Mouse (Mus musculus) layer of hippocampus, postnatal 36 days (tissue): ENCODE measurements around the gene Gm21860. TPM values are rescaled to one million over a fixed set of nuclear protein-coding genes. Genes with fewer than 3 reads are reported as not detected.
A peak's percentile ranks its signal among the peaks of the same experiment; 100 is the strongest.
"Not testable (repeated sequence)": the region's sequence is repeated elsewhere in the genome, so short reads cannot be mapped to it uniquely, and the experiment has no call there.

ENCODE experiments used
- DNase-seq, 2 experiments: peaks; one replicate each; pipeline ENCODE4 v3.0.0; 2022
- total RNA-seq, 2 experiments: library from RNA; stranded (reverse); gene quantifications; 2 replicates each; pipeline ENCODE4 v1.2.3; 2021

Gene Gm21860
- total RNA-seq, 2 experiments from 2014 or later, result not detected

DNA sequence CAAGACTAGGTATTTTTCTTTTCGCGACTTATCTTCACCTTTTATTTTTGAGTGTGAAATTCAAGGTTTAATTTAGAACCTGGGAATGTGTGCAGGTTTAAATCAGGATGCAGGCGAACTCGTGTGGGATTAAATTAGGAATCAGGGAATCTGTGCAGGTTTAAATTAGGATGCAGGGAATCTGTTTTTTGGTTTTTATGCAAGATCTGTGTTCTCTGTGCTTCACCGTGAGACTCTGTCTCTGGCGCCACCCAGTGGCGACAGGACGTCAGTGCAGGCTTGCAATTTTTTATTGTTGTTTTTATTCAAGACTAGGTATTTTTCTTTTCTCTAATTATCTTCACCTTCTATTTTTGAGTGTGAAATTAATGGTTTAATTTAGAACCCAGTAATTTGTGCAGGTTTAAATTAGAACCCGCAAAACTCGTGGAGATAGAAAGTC lies 22.5 kb downstream of the Gm21860 start:
- DNase-seq, result not testable (repeated sequence)

- not testable (repeated sequence) for DNase-seq
Measured at GRCm38 (mm10) chrY:90731593-90731955, 23.0 kb downstream of the Gm21860 start.

GRCm38 (mm10) chrY:90730908-90731592 lies 23.6 kb downstream of the Gm21860 start:
- DNase-seq, result not testable (repeated sequence)

GRCm38 (mm10) chrY:90729816-90730303 lies 24.8 kb downstream of the Gm21860 start:
- not testable (repeated sequence) for DNase-seq

GRCm38 (mm10) chrY:90728905-90729256 lies 25.7 kb downstream of the Gm21860 start:
- DNase-seq, result not testable (repeated sequence)

DNA sequence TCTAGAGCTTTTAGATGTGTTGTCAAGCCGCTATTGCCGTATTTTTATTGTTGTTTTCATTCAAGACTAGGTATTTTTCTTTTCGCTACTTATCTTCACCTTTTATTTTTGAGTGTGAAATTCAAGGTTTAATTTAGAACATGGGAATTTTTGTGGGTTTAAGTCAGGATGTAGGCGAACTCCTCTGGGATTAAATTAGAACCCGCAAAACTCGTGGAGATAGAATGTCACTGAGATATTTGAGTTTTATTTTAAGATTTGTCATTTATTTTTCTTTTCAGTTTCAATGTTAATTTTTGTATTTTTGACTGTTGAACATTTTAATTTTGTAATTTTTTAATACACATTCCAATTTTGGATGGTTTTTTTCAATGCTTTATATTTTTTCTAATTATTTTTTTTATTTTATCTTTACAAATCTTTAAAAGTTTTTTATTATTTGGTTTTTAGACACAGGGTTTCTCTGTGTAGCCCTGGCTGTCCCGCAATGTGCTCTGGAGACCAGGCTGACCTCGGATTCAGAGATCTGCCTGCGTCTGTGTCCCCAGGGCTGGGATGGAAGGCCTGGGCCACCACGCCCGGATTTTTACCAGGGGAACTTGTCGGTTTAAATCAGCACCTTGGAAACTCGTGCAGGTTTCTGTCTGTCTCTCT lies 26.2 kb downstream of the Gm21860 start:
- not testable (repeated sequence) for DNase-seq

- not testable (repeated sequence) for DNase-seq
Measured at GRCm38 (mm10) chrY:90727121-90727908, 27.3 kb downstream of the Gm21860 start.

DNA sequence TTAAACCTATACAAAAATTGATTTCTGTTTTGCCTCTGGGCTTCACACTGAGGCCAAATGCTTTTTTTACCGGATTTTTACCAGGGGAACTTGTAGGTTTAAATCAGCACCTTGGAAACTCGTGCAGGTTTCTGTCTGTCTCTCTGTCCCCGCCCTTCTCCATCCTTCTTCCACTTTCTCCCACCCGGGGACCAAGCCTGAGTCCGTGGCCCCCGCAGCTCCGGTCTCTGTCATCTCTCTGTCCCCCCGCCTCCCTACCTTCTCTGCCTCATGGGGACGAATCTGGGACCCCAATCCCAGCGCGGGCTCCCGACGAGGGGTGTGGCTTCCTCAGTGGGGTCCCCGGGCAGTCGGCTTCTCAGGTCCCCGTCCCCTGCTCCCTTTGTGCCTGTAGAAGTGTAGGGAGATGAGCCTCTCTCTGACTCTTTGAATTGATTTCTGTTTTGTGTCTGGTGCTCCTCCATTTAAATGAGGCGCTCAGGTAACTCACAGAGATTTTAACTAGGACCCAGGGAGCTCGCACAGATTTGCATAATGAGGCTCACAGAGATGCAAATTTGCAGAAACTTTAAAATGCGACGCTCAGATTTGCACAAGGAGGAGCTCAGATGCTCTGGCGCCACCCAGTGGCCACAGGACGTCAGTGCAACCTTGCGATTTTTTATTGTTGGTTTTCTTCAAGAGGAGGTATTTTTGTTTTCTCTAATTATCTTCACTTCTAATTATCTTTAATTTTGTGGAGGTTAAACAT lies 28.7 kb downstream of the Gm21860 start:
- DNase-seq, result not testable (repeated sequence)

DNA sequence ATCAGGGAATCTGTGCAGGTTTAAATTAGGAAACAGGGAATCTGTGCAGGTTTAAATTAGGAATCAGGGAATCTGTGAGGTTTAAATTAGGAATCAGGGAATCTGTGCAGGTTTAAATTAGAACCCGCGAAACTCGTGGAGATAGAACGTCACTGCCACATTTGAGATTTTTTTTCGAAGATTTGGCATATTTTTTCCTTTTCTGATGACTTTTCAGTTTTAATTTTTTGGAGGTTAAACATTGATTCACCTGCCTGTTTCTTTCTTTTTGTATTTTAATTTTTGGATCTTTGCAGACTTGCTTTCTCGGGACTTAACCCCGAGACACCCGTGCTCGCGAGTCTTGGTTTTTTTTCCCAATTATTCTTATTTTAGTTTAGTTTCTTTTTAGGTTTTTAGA lies 29.5 kb downstream of the Gm21860 start:
- DNase-seq, result not testable (repeated sequence)

GRCm38 (mm10) chrY:90724014-90724709 lies 30.5 kb downstream of the Gm21860 start:
- DNase-seq, result not testable (repeated sequence)

DNA sequence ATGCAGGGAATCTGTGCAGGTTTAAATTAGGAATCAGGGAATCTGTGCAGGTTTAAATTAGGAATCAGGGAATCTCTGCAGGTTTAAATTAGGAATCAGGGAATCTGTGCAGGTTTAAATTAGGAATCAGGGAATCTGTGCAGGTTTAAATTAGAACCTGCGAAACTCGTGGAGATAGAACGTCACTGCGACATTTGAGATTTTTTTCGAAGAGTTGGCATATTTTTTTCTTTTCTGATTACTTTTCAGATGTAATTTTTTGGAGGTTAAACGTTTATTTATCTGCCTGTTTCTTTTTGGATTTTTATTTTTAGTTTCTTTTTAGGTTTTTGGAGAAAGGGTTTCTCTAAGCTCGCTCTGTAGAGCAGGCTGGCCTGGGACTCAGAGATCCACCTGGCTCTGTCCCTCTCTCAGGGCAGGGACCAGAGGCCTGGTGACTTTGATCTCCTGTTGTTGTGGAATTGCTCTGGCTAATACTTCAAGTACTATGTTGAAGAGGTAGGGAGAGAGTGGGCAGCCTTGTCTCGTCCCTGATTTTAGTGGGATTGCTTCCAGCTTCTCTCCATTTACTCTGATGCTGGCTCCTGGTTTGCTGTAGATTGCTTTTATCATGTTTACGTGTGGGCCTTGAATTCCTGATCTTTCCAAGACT lies 31.2 kb downstream of the Gm21860 start:
- DNase-seq, result not testable (repeated sequence)

DNA sequence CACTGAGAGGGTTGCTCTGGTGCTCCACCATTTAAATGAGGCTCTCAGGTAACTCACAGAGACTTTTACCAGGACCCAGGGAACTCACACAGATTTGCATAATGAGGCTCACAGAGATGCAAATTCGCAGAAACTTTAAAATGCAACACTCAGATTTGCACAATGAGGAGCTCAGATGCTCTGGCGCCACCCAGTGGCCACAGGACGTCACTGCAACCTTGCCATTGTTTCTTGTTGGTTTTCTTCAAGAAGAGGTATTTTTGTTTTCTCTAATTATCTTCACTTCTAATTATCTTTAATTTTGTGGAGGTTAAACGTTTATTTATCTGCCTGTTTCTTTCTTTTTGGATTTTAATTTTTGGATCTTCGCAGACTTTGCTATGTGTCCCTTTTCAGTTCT lies 34.1 kb downstream of the Gm21860 start:
- DNase-seq, result not testable (repeated sequence)

- DNase-seq, result not testable (repeated sequence)
Measured at GRCm38 (mm10) chrY:90719403-90720232, 35.0 kb downstream of the Gm21860 start.

GRCm38 (mm10) chrY:90718583-90719402 lies 35.8 kb downstream of the Gm21860 start:
- peak; percentile 42 to 47 for DNase-seq

DNA sequence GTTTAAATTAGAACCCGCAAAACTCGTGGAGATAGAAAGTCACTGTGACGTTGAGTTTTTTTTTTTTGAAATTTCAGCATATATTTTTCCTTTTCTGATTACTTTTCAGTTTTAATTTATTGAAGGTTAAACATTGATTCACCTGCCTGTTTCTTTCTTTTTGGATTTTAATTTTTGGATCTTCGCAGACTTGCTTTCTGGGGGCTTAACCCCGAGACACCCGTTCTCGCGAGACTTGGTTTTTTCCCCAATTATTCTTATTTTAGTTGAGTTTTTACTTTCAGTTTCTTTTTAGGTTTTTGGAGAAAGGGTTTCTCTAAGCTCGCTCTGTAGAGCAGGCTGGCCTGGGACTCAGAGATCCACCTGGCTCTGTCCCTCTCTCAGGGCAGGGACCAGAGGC lies 36.6 kb downstream of the Gm21860 start:
- DNase-seq, result not testable (repeated sequence)

GRCm38 (mm10) chrY:90717496-90717895 lies 37.1 kb downstream of the Gm21860 start:
- not testable (repeated sequence) for DNase-seq
